Mouse (Mus musculus) ovary, adult 18-20 months (tissue): Measurements from ENCODE around the gene Pnma3.
"Not testable (repeated sequence)": the region's sequence is repeated elsewhere in the genome, so short reads cannot be mapped to it uniquely, and the experiment has no call there.

ENCODE experiments used
- DNase-seq: peaks from one replicate; pipeline ENCODE4 v3.0.0; 2022; ENCODE audit warnings: low spot score, mixed read lengths

Pnma3 gene

GRCm38 (mm10) chrX:73064415-73064793 is at the start of gene Pnma3:
Pnma3 (plus strand) TSS chrX:73064787.
- DNase-seq = no peak

GRCm38 (mm10) chrX:73037003-73037402 is 27.6 kb upstream of the Pnma3 start, which contains the start of gene Pnma5:
Pnma5 (minus strand) TSS chrX:73037103.
- no peak for DNase-seq

- no peak for DNase-seq
Measured at GRCm38 (mm10) chrX:73038831-73039230, 25.8 kb upstream of the Pnma3 start.

GRCm38 (mm10) chrX:73039666-73040065 is 24.9 kb upstream of the Pnma3 start:
- DNase-seq = no peak

GRCm38 (mm10) chrX:73053860-73054563 is 10.6 kb upstream of the Pnma3 start:
- DNase-seq = peak; percentile 78

- DNase-seq = no peak
Measured at GRCm38 (mm10) chrX:73061528-73061927, 3.1 kb upstream of the Pnma3 start.

- no peak for DNase-seq
Measured at GRCm38 (mm10) chrX:73062323-73062722, 2.3 kb upstream of the Pnma3 start.

- DNase-seq = no peak
Measured at GRCm38 (mm10) chrX:73063512-73064414, 824 bp upstream of the Pnma3 start.

- DNase-seq = not testable (repeated sequence)
Measured at GRCm38 (mm10) chrX:73066765-73067312, 2.3 kb downstream of the Pnma3 start.

GRCm38 (mm10) chrX:73082267-73083055 is 17.9 kb downstream of the Pnma3 start, which contains the start of gene Xlr4a:
Xlr4a (minus strand) TSS chrX:73082478.
- DNase-seq = not testable (repeated sequence)

GRCm38 (mm10) chrX:73096941-73097508 is 32.4 kb downstream of the Pnma3 start, which contains the start of gene Xlr3a:
Xlr3a (minus strand) TSS chrX:73097095.
- DNase-seq = not testable (repeated sequence)

GRCm38 (mm10) chrX:73116747-73117146 is 52.2 kb downstream of the Pnma3 start, which contains the start of gene Gm14685:
Gm14685 (plus strand) TSS chrX:73117047.
- not testable (repeated sequence) for DNase-seq
